Mouse (Mus musculus) kidney, postnatal 0 days (tissue): ENCODE measurements around the gene Myrfl. TPM values are rescaled to one million over a fixed set of nuclear protein-coding genes. Genes with fewer than 3 reads are reported as not detected.

ENCODE experiments used
- ATAC-seq: fragments of 200-750 bp; cut with Nextera tagmentation; replicated peaks from 2 replicates; pipeline ENCODE4 v1.8.0; 2017; ENCODE audit warnings: low read depth, moderate number of reproducible peaks, moderate TSS enrichment, moderate library complexity; ENCODE audit not compliant: low FRiP score
- DNase-seq: peaks from one replicate; pipeline ENCODE4 v3.0.0-alpha.2; 2016; ENCODE audit warnings: low spot score
- H3K27ac ChIP-seq: fragments of 300-500 bp; sonication (generic); 2 replicates; pipeline ENCODE4 v1.5.1; 2014; ENCODE audit warnings: mild to moderate bottlenecking
- H3K27me3 ChIP-seq: fragments of 300-500 bp; sonication (generic); 2 replicates; pipeline ENCODE4 v1.6.1; 2014; ENCODE audit warnings: low read length, mixed read lengths; ENCODE audit not compliant: insufficient read depth
- H3K36me3 ChIP-seq: fragments of 300-500 bp; sonication (generic); 2 replicates; pipeline ENCODE4 v1.6.1; 2014; ENCODE audit warnings: low read length, mixed read lengths; ENCODE audit not compliant: insufficient read depth
- H3K4me1 ChIP-seq: fragments of 300-500 bp; sonication (generic); replicated peaks from 2 replicates; pipeline ENCODE4 v1.6.1; 2014; ENCODE audit warnings: antibody characterized with exemption, low read length, mixed read lengths; ENCODE audit not compliant: insufficient read depth
- H3K4me2 ChIP-seq: fragments of 300-500 bp; sonication (generic); 2 replicates; pipeline ENCODE4 v1.6.1; 2014; ENCODE audit warnings: mild to moderate bottlenecking, low read length, moderate library complexity, mixed read lengths
- H3K4me3 ChIP-seq: fragments of 300-500 bp; sonication (generic); replicated peaks from 2 replicates; pipeline ENCODE4 v1.5.1; 2014; ENCODE audit warnings: low read depth, low read length
- H3K9ac ChIP-seq: fragments of 300-500 bp; sonication (generic); 2 replicates; pipeline ENCODE4 v1.6.1; 2014; ENCODE audit warnings: low read depth, low read length
- H3K9me3 ChIP-seq: fragments of 300-500 bp; sonication (generic); replicated peaks from 2 replicates; pipeline ENCODE4 v1.6.1; 2016; ENCODE audit warnings: low read length, inconsistent platforms, mixed read lengths
- CTCF ChIP-seq: IDR thresholded peaks from 2 replicates; pipeline ENCODE4 v1.5.1; 2016; ENCODE audit warnings: antibody characterized with exemption, low read depth, mild to moderate bottlenecking, moderate library complexity
- WGBS: fragments of 180-500 bp; shearing (Covaris S2); extraction: QIAGEN DNeasy Blood & Tissue Kit; methylation state at CpG from one replicate; pipeline ENCODE4 v1.1.7; 2014; 5-methylcytosine and 5-hydroxymethylcytosine counted together
- polyA plus RNA-seq: library from polyadenylated mRNA; unstranded; fragments of >200 nt; fragmentation: Nextera tagmentation; extraction: Ambion mirVana; gene quantifications from 2 replicates; pipeline ENCODE4 v1.2.1, GENCODE M21; 2015

Myrfl gene
- polyA plus RNA-seq, 1 experiment from 2014 or later = 0.04 TPM

- Histone ChIP-seq H3K9ac (no peak overlapping the region), H3K27ac (no peak overlapping the region), H3K4me2 (no peak overlapping the region), H3K4me3 (no peak overlapping the region), H3K27me3 (no peaks in the 10 kb centered on the region), H3K4me1 (no peaks in the 10 kb centered on the region), H3K9me3 (no peaks in the 10 kb centered on the region), H3K36me3 (no peaks in the 10 kb centered on the region)
- WGBS = 79% methylated on average over 4 of the region's 4 CpGs
- no peak for TF ChIP-seq CTCF
- ATAC-seq (no peak), DNase-seq (no peak)
Observed at GRCm38 (mm10) chr10:116877436-116877835, 19.3 kb downstream of the Myrfl start.

- Histone ChIP-seq H3K4me3 (no peak overlapping the region), H3K9me3 (no peaks in the 10 kb centered on the region), H3K4me2 (no peak overlapping the region), H3K36me3 (no peaks in the 10 kb centered on the region), H3K9ac (no peak overlapping the region), H3K27ac (no peak overlapping the region), H3K4me1 (no peaks in the 10 kb centered on the region), H3K27me3 (no peaks in the 10 kb centered on the region)
- 55% methylated on average over 9 of the region's 9 CpGs for WGBS
- no peak for ATAC-seq
- no peak for DNase-seq
- TF ChIP-seq CTCF = no peak
Observed at GRCm38 (mm10) chr10:116874490-116874889, 22.2 kb downstream of the Myrfl start.

- ATAC-seq = 0 out of 2 replicates have a peak, but pooled peaks have one; percentile 15
- Histone ChIP-seq H3K27me3 (no peaks in the 10 kb centered on the region), H3K4me1 (no peaks in the 10 kb centered on the region), H3K27ac (no peak overlapping the region), H3K36me3 (no peaks in the 10 kb centered on the region), H3K9ac (0 out of 2 replicates have a peak overlapping the region, but pooled peaks have one; percentile 13), H3K9me3 (no peaks in the 10 kb centered on the region), H3K4me2 (peak overlapping the region; percentile 53), H3K4me3 (peak overlapping the region; percentile 24)
- WGBS = 13% methylated on average over 14 of the region's 14 CpGs
- DNase-seq = no peak
- TF ChIP-seq CTCF = no peak
Observed at GRCm38 (mm10) chr10:116872016-116872410, 24.7 kb downstream of the Myrfl start.

- ATAC-seq (peak; percentile 50; the same call in 1 of the 2 replicates), DNase-seq (peak; percentile 81)
- 41% methylated on average over 12 of the region's 12 CpGs for WGBS
- no peaks in the 10 kb centered on the region for H3K9me3 ChIP-seq
- H3K9ac ChIP-seq = 0 out of 2 replicates have a peak overlapping the region, but pooled peaks have one; percentile 13
- peak overlapping the region; percentile 53 for H3K4me2 ChIP-seq
- H3K36me3 ChIP-seq = no peaks in the 10 kb centered on the region
- H3K4me1 ChIP-seq = no peaks in the 10 kb centered on the region
- TF ChIP-seq CTCF = no peak
- no peaks in the 10 kb centered on the region for H3K27me3 ChIP-seq
- H3K4me3 ChIP-seq = peak overlapping the region; percentile 24
- no peak overlapping the region for H3K27ac ChIP-seq
Observed at GRCm38 (mm10) chr10:116871329-116872015, 25.2 kb downstream of the Myrfl start.

GRCm38 (mm10) chr10:116870819-116871218 is 25.9 kb downstream of the Myrfl start:
- ATAC-seq = no peak
- no peaks in the 10 kb centered on the region for H3K9me3 ChIP-seq
- no peaks in the 10 kb centered on the region for H3K27me3 ChIP-seq
- WGBS = 85% methylated on average over 6 of the region's 6 CpGs
- no peak overlapping the region for H3K9ac ChIP-seq
- H3K4me3 ChIP-seq = no peak overlapping the region
- H3K4me2 ChIP-seq = no peak overlapping the region
- DNase-seq = no peak
- H3K36me3 ChIP-seq = no peaks in the 10 kb centered on the region
- TF ChIP-seq CTCF = no peak
- H3K4me1 ChIP-seq = no peaks in the 10 kb centered on the region
- no peak overlapping the region for H3K27ac ChIP-seq

- 82% methylated on average over 11 of the region's 11 CpGs for WGBS
- ATAC-seq = no peak
- H3K4me1 ChIP-seq = no peaks in the 10 kb centered on the region
- H3K27me3 ChIP-seq = no peaks in the 10 kb centered on the region
- H3K36me3 ChIP-seq = no peaks in the 10 kb centered on the region
- H3K4me2 ChIP-seq = no peak overlapping the region
- H3K9me3 ChIP-seq = no peaks in the 10 kb centered on the region
- no peak overlapping the region for H3K27ac ChIP-seq
- H3K9ac ChIP-seq = no peak overlapping the region
- TF ChIP-seq CTCF = no peak
- no peak overlapping the region for H3K4me3 ChIP-seq
- no peak for DNase-seq
Observed at GRCm38 (mm10) chr10:116853159-116853845, 43.4 kb downstream of the Myrfl start.
